Mouse (Mus musculus) forebrain, embryonic 10.5 days (tissue): ENCODE results near the gene Fn3k. TPM values are rescaled to one million over a fixed set of nuclear protein-coding genes. Genes with fewer than 3 reads are reported as not detected.

ENCODE experiments used
- DNase-seq: peaks from one replicate; pipeline ENCODE4 v3.0.0-alpha.2; 2017; ENCODE audit warnings: low spot score; ENCODE audit errors: extremely low spot score
- H3K27ac ChIP-seq: fragments of 300-500 bp; sonication (generic); 2 replicates; pipeline ENCODE4 v1.5.1; 2016; ENCODE audit warnings: mild to moderate bottlenecking
- H3K27me3 ChIP-seq: fragments of 300-500 bp; sonication (generic); 2 replicates; pipeline ENCODE4 v1.6.1; 2016; ENCODE audit warnings: mild to moderate bottlenecking; ENCODE audit not compliant: poor library complexity, severe bottlenecking
- H3K36me3 ChIP-seq: fragments of 300-500 bp; sonication (generic); replicated peaks from 2 replicates; pipeline ENCODE4 v1.6.1; 2016; ENCODE audit warnings: mild to moderate bottlenecking, moderate library complexity
- H3K4me1 ChIP-seq: fragments of 300-500 bp; sonication (generic); 2 replicates; pipeline ENCODE4 v1.6.1; 2016
- H3K4me3 ChIP-seq: fragments of 300-500 bp; sonication (generic); 2 replicates; pipeline ENCODE4 v1.5.1; 2016; ENCODE audit warnings: mild to moderate bottlenecking, moderate library complexity
- H3K9me3 ChIP-seq: fragments of 300-500 bp; sonication (generic); 2 replicates; pipeline ENCODE4 v1.6.1; 2016; ENCODE audit warnings: mild to moderate bottlenecking, moderate library complexity
- WGBS: fragments of 180-500 bp; shearing (Covaris S2); methylation state at CpG from one replicate; pipeline ENCODE4 v1.1.7; 2016; 5-methylcytosine and 5-hydroxymethylcytosine counted together
- polyA plus RNA-seq: library from polyadenylated mRNA; unstranded; fragments of >200 nt; fragmentation: Nextera tagmentation; extraction: Ambion mirVana; gene quantifications from 2 replicates; pipeline ENCODE4 v1.2.1, GENCODE M21; 2016

Fn3k gene
- polyA plus RNA-seq, result 0.58 and 0.79 TPM in 2 replicates

DNA sequence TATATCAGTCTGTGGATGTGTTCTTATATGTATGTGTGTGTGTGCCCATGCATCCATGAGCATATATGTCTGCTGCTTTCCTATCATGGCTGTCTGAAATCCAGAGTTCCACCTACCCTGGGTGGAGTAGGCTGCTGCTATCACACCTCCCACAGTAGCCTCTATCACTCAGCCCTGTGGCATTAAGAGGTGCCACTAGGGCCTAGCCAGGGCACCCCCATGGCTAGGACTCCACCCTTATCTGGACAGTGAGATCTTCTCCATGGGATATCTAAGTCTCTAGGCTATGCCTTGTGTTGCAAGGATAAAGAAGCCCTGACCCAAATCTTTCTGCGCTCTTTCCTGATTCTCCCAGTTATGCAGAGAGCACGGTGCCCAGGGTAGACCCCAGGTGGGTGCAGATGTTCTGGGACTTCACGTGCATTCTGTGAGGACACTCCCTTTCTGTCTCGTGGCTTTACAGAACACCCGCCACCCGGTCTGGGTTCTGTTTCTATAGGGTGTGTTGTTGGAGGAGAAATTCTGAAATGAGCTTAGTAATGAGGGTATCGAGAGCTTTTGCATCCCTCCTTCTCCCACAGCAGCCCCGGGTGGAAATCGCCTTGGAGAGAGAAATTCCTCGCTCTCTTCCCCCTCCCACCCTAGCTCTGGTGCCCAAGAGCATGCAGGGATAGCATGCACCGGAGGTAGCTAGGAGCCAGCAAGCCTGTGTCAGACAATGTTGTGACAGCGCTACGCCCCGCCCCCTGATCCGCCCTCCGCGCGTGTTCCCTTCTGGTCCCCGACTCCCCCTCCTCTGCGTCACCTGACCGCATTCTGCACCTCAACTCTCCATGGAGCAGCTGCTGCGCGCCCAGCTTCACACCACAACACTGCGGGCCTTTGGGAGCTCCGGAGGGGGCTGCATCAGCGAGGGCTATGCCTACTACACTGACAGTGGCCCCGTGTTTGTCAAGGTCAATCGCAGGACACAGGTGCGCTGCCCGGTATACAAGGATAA is at the start of gene Fn3k:
Fn3k (plus strand) TSS at position 758 of the 1,000 bp plus-strand sequence.
- 8% methylated on average over 30 of the region's 30 CpGs for WGBS

DNA sequence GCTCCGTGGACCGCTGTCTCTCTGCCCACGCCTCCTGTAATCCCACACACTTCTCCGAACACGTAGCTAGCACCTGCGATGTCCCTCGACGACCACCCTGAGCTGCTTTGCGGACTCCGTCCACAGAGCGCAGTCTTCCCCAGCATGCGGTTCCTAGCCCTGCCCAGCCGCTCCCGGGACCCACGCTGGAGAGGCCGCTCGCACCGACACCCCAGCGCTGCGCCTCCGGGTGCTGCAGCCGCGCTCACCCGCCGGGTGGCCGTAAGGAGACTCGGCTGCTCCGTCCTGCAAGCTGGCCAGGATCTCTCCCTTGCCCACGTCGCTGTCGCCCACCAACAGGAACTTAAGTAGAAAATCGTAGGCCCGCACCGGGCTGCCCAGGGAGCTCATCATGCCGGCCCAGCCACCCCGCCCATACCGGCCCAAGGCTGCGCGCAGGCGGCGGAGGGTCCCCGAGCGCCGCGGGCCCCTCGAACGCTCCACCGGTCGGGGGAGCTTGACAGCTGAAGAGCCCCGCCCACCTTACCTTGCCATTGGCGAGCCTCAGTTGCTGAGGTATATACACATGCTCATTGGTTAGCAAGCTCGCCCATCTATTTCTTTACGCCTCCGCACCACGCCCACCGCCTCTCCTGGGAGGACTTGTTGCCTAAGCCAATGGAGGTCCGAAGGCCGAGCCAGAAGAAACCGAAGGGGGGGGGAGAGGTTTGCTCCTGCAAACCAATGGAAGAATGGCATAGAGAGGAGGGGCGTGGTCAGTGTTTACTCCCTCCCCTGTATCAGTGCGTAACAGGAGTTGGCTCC is 46.8 kb upstream of the Fn3k start, which contains the start of gene Rab40b:
Rab40b (minus strand) TSS at position 502 of the 804 bp plus-strand sequence.
- peak; percentile 96 for DNase-seq
- H3K4me3 ChIP-seq, result peak within 1 kb of the TSS; percentile 71
- peaks cover 22% of the 10 kb centered on the region for H3K27me3 ChIP-seq
- peaks cover 17% of the 10 kb centered on the region for H3K4me1 ChIP-seq
- no peaks in the 10 kb centered on the region for H3K9me3 ChIP-seq
- 1% methylated on average over 61 of the region's 61 CpGs for WGBS
- H3K27ac ChIP-seq, result peak within 1 kb of the TSS; percentile 69
- no peaks in the 10 kb centered on the region for H3K36me3 ChIP-seq

More for the DNA sequence above, at the start of gene Fn3k:
- DNase-seq, result peak; percentile 71
- Histone ChIP-seq H3K4me3 (peak within 1 kb of the TSS; percentile 54), H3K27me3 (peaks cover 12% of the 10 kb centered on the region), H3K27ac (peak within 1 kb of the TSS; percentile 20; the same call in 1 of the 2 replicates), H3K4me1 (peaks cover 29% of the 10 kb centered on the region), H3K9me3 (no peaks in the 10 kb centered on the region), H3K36me3 (peaks cover 10% of the 10 kb centered on the region)

DNA sequence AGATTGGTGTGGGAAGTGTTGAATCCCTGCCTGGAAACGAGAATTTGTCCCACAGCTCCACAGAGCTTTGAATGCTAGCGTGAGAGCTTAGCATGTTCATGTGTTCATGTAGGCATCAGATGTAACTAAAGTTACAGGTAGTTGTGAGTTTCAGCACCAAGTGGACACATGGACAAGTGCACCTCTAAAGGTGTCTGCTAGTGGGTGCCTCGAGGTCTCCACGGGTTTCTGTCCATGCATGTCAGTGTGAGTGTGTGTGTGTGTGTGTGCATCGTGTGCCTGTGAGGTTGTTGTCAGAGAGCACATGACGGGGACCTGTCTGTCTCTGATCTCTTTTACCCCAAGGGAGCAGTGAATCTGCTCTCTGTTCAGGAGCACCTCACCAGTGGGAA is 46.2 kb upstream of the Fn3k start:
- peaks cover 22% of the 10 kb centered on the region for H3K27me3 ChIP-seq
- H3K9me3 ChIP-seq, result no peaks in the 10 kb centered on the region
- H3K4me1 ChIP-seq, result peaks cover 17% of the 10 kb centered on the region
- no peak for DNase-seq
- H3K4me3 ChIP-seq, result peak overlapping the region; percentile 71
- WGBS, result 18% methylated on average over 6 of the region's 6 CpGs
- no peaks in the 10 kb centered on the region for H3K36me3 ChIP-seq
- H3K27ac ChIP-seq, result no peak overlapping the region

DNA sequence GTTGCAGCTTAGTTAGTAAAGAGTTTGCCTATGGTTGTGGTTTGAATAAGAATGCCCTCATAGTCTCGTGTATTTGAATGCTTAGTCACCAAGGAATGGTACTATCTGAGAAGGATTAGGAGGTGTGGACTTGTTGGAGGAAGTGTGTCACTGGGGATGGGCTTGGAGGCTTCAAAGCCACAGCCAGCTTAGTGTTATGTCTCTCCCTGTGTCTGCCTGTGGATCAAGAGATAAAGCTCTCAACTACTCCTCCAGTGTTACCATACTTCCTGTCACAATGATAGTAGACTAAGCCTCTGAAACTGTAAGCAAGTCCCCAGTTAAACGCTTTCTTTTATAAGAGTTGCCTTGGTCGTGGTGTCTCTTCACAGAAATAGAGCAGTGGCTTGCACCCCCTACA is 43.9 kb upstream of the Fn3k start:
- peaks cover 21% of the 10 kb centered on the region for H3K27me3 ChIP-seq
- H3K36me3 ChIP-seq, result no peaks in the 10 kb centered on the region
- peaks cover 17% of the 10 kb centered on the region for H3K4me1 ChIP-seq
- no peaks in the 10 kb centered on the region for H3K9me3 ChIP-seq
- H3K27ac ChIP-seq, result no peak overlapping the region
- H3K4me3 ChIP-seq, result no peak overlapping the region
- no peak for DNase-seq
- WGBS, result 69% methylated on average over 3 of the region's 3 CpGs

DNA sequence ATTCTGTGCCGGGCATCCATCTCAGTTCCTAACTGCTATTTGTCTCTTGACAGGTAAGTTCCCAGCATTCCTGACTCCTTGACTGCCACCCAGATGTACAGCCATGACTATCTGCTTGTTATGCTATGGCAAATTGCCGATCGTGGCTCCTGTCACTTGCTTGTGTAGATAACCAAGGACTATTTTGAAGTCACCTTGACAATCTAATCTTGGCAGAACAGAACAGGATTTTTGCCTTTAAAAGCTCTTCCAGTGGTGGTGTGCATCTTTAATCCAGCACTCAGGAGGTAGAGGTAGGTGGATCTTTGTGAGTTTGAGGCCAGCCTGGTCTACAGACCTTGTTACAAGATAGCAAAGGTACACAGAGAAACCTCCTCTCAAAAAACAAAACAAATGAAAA is 42.3 kb upstream of the Fn3k start:
- no peaks in the 10 kb centered on the region for H3K9me3 ChIP-seq
- WGBS, result 88% methylated on average over 3 of the region's 3 CpGs
- no peak overlapping the region for H3K4me3 ChIP-seq
- H3K36me3 ChIP-seq, result no peaks in the 10 kb centered on the region
- peaks cover 5% of the 10 kb centered on the region for H3K27me3 ChIP-seq
- H3K27ac ChIP-seq, result no peak overlapping the region
- H3K4me1 ChIP-seq, result peaks cover 13% of the 10 kb centered on the region
- no peak for DNase-seq

DNA sequence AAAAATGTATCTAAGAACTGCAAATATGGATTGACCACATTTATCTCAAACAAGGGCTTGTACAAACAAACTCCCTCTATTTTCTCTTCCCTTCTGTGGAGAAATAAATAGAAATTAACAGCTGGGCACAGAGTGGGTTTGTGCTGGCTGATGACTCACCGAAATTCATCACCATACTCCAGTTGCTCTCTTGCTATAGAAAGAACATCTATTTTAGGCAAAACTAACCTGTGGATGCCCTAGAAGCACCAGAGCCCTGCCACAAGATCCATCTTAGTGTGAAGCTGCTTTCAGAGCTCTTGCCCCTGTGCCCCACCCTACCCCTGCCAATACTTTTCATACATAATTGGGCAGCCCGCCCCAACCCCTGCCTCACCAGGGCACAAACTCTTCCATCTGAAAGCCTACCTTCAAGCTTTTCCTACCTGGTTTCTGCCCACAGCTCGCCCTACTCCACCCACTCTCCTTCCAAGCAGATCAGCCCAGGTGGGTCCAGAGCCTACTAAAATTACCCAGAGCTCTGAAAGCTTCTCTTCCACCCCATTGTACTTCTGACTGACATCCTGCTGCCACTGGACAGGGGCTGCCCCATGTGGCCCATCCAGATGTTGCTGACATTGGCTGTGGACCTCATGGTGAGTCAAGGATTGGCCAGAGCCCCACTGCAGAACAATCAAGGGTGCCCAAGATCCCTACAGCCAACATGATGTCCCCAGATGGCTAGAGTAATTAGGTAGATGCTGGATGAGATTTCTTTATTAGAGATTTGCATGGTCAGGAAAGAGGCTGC is 27.2 kb upstream of the Fn3k start:
- no peaks in the 10 kb centered on the region for H3K9me3 ChIP-seq
- no peak overlapping the region for H3K27ac ChIP-seq
- no peaks in the 10 kb centered on the region for H3K36me3 ChIP-seq
- 81% methylated on average over 3 of the region's 3 CpGs for WGBS
- DNase-seq, result no peak
- H3K4me3 ChIP-seq, result no peak overlapping the region
- H3K27me3 ChIP-seq, result no peaks in the 10 kb centered on the region
- peaks cover 8% of the 10 kb centered on the region for H3K4me1 ChIP-seq

DNA sequence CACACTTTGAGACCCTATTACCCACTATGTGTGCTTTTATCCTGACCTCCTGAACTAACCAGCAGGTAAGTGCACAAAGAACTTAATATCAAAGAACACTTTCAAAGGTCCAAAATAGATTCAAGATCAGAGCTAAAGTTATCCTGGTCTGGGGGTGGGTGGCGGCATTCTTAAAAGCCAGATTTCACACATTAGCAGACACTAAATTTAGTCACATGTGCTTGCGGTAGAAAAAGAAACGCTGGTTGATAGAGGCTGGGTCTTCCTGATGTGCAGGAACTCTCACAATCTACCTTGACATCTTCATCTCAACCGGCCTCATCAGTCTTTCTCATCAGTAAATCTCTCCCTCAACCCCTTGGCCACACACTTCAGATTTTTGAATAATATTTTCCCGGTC is 20.0 kb upstream of the Fn3k start:
- no peaks in the 10 kb centered on the region for H3K36me3 ChIP-seq
- H3K4me1 ChIP-seq, result no peaks in the 10 kb centered on the region
- DNase-seq, result no peak
- 89% methylated on average over 5 of the region's 5 CpGs for WGBS
- H3K27ac ChIP-seq, result no peak overlapping the region
- no peaks in the 10 kb centered on the region for H3K27me3 ChIP-seq
- H3K4me3 ChIP-seq, result no peak overlapping the region
- H3K9me3 ChIP-seq, result no peaks in the 10 kb centered on the region

DNA sequence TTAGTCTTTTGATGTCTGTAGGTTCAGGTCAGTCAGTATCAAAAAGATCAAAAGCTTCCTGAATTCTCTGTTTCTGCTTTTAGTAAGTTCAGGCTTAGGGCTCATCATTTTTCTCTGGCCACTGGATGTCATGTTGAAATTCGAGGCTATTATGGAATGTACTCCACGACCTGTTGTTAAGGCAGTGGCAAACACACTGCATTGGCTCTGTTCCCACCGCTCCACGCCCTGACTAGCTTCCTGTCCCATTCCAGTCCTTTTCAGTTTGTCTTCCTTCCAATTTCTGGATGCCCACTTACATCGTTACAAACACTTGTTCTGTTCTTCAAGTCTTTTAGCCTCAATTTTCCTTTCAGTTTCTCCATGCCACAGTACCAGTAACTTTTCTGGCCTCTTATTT is 19.4 kb upstream of the Fn3k start:
- Histone ChIP-seq H3K4me1 (peaks cover 1% of the 10 kb centered on the region), H3K36me3 (no peaks in the 10 kb centered on the region), H3K27ac (no peak overlapping the region), H3K9me3 (no peaks in the 10 kb centered on the region), H3K27me3 (no peaks in the 10 kb centered on the region), H3K4me3 (no peak overlapping the region)
- no peak for DNase-seq
- 84% methylated on average over 5 of the region's 5 CpGs for WGBS

DNA sequence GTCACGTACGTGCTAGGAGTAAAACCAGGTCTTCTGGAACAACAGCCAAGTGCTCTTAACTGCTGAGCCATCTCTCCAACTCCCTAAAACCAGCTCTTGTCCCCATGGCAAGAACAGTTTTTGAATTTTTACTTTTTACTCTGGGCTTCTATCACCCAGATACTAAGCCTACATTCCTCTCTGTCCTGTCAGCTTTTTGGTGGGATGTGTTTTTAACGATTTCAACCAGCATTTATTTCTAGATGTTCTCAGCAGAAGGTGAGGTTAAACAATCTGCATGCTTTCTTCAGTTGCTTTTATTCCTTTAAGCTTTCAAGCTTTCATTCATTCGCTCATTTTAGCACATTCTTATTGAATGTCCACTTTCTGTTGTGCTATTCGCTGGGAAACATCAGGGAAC is 16.7 kb upstream of the Fn3k start:
- Histone ChIP-seq H3K4me1 (peaks cover 16% of the 10 kb centered on the region), H3K27ac (no peak overlapping the region), H3K9me3 (no peaks in the 10 kb centered on the region), H3K27me3 (no peaks in the 10 kb centered on the region), H3K4me3 (no peak overlapping the region), H3K36me3 (no peaks in the 10 kb centered on the region)
- DNase-seq, result no peak
- WGBS, result 91% methylated on average over 5 of the region's 5 CpGs

DNA sequence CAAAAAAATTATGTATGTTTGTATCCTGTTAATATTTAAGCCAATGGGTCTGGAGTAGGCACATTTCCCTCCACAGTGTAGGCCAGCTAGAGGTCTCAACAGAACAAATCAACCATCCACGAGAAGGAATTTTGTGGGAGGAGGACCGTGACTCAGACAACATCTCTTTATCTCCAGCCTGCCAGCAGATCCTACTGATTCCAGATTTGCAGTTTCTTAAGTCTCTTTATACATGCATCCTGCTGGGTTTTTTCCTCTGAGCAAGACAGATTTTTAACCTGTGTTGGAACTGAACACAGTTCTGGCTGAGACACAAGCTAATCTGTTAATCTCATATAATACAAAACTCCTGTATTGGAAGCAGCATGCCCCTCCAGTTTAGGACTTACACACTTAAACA is 15.8 kb upstream of the Fn3k start:
- Histone ChIP-seq H3K27ac (no peak overlapping the region), H3K4me3 (no peak overlapping the region), H3K27me3 (no peaks in the 10 kb centered on the region), H3K9me3 (no peaks in the 10 kb centered on the region), H3K36me3 (no peaks in the 10 kb centered on the region), H3K4me1 (peaks cover 16% of the 10 kb centered on the region)
- 78% methylated on average over 2 of the region's 2 CpGs for WGBS
- no peak for DNase-seq

DNA sequence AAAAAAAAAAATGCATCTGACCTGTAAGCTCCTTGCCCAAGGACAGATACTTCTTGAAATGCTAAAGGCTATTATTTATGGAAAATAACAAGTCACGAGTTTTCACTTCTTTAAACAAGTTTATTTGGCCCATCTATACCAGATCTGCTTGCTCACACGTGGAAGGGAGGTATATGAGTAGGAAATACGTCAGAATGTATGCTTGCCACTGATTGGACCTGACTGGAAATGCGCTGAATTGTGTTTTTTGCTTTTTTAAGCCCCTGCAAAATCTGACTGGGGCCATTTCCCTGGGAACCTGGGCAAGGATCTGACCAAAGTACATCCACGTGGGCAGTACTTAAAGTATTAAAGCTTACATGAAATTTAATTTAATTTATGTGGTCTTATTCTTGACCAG is 14.3 kb upstream of the Fn3k start:
- no peaks in the 10 kb centered on the region for H3K36me3 ChIP-seq
- 48% methylated on average over 5 of the region's 5 CpGs for WGBS
- peaks cover 16% of the 10 kb centered on the region for H3K4me1 ChIP-seq
- H3K27ac ChIP-seq, result peak overlapping the region; percentile 85; the same call in 1 of the 2 replicates
- no peaks in the 10 kb centered on the region for H3K9me3 ChIP-seq
- peak overlapping the region; percentile 82 for H3K4me3 ChIP-seq
- no peaks in the 10 kb centered on the region for H3K27me3 ChIP-seq
- DNase-seq, result no peak
